Mouse (Mus musculus) kidney, adult 8-10 months (tissue): ENCODE results near the gene Atg101.

Source experiments
- DNase-seq, 2 experiments: peaks; one replicate each; pipeline ENCODE4 v3.0.0; 2022

Gene Atg101

GRCm38 (mm10) chr15:101287361-101287760 lies 3.3 kb downstream of the Atg101 start:
- DNase-seq: no peak

GRCm38 (mm10) chr15:101290354-101290753 lies 6.3 kb downstream of the Atg101 start:
- DNase-seq: no peak

GRCm38 (mm10) chr15:101292012-101292411 lies 7.9 kb downstream of the Atg101 start:
- DNase-seq: no peak

- no peak for DNase-seq
These were observed 9.1 kb downstream of the Atg101 start, which contains the start of gene 6030408B16Rik for GRCm38 (mm10) chr15:101293025-101293621. 6030408B16Rik (plus strand) TSS chr15:101293212.

- no peak for DNase-seq
These were observed 10.2 kb downstream of the Atg101 start for GRCm38 (mm10) chr15:101294028-101294894.

- no peak for DNase-seq
These were observed 11.0 kb downstream of the Atg101 start for GRCm38 (mm10) chr15:101295106-101295505.

GRCm38 (mm10) chr15:101295616-101296015 lies 11.5 kb downstream of the Atg101 start:
- no peak for DNase-seq

- no peak for DNase-seq
These were observed 12.0 kb downstream of the Atg101 start for GRCm38 (mm10) chr15:101296091-101296490.

GRCm38 (mm10) chr15:101297988-101298387 lies 13.9 kb downstream of the Atg101 start:
- no peak for DNase-seq

GRCm38 (mm10) chr15:101298550-101298949 lies 14.5 kb downstream of the Atg101 start:
- no peak for DNase-seq

- no peak for DNase-seq
These were observed 15.4 kb downstream of the Atg101 start for GRCm38 (mm10) chr15:101299480-101299960.

- no peak for DNase-seq
These were observed 16.1 kb downstream of the Atg101 start for GRCm38 (mm10) chr15:101300128-101300527.

GRCm38 (mm10) chr15:101302201-101302600 lies 18.1 kb downstream of the Atg101 start:
- no peak for DNase-seq

- no peak for DNase-seq
These were observed 19.8 kb downstream of the Atg101 start for GRCm38 (mm10) chr15:101303830-101304229.

GRCm38 (mm10) chr15:101306459-101306858 lies 22.4 kb downstream of the Atg101 start:
- DNase-seq: no peak

- DNase-seq: no peak
These were observed 24.6 kb downstream of the Atg101 start for GRCm38 (mm10) chr15:101308440-101309348.

- DNase-seq: no peak
These were observed 25.4 kb downstream of the Atg101 start for GRCm38 (mm10) chr15:101309493-101309892.

GRCm38 (mm10) chr15:101311087-101311770 lies 27.2 kb downstream of the Atg101 start:
- DNase-seq: no peak

- DNase-seq: no peak
These were observed 27.9 kb downstream of the Atg101 start for GRCm38 (mm10) chr15:101312006-101312405.

GRCm38 (mm10) chr15:101315378-101315777 lies 31.3 kb downstream of the Atg101 start:
- DNase-seq: no peak

- DNase-seq: peak; percentile 85 to 92
These were observed 31.8 kb downstream of the Atg101 start for GRCm38 (mm10) chr15:101315832-101316231.

GRCm38 (mm10) chr15:101316279-101316912 lies 32.3 kb downstream of the Atg101 start:
- DNase-seq: no peak
